Mouse (Mus musculus): ENCODE measurements around the gene Apbb1ip.

DNA sequence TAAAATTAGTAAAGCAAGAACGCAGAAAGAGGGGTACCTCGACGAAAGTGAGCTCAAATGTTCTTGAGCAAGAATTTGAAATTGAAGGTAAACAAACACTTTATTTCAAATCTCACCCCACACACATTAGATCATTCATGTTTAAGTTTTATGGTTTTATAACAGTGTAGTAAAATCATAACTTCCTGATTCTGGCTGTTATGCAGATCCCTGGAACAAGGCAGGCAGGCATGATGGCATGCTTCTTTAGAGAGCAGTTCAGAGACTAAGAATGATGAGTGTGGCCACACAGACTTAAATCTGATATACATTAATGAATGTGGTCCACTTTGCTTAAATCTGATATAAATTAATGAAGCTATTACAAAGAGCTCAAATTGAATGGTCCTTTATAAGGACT is 102.7 kb downstream of the Apbb1ip start:
- TF ChIP-seq POLR2A (IDR thresholded peaks at IDR 0.05; ENCODE audit: borderline replicate concordance, extremely low read depth, insufficient read depth, insufficient read length, poor library complexity, severe bottlenecking) (no peak), CTCF (IDR thresholded peaks at IDR 0.05; ENCODE audit: borderline replicate concordance, extremely low read depth, insufficient read depth, insufficient read length) (no peak)

Measured in brain, embryonic 14.5 days (tissue).